ENCODE assay signal across 17 mouse cellular contexts in genomic region chr3:47668824-47669223, GRCm38 (mm10).
DNase-seq lines count a peak whose midpoint lies in the region; ATAC-seq lines count a peak whose summit lies in the region.
"Had no signal": no experiment of that assay in that cellular context is flagged by ENCODE, and none has a peak within 500 bp of the region (broad histone marks: within the 10 kb centered on the region; RNA-seq: fewer than 3 reads in every experiment).

No protein-coding gene starts in this region.

- ATAC-seq in hindbrain, embryonic 12.5 days (ENCODE audit: low FRiP score): peak; percentile 58; the same call in 1 of the 2 replicates
- ATAC-seq in forebrain, embryonic 14.5 days: peak; percentile 96
- peak; percentile 76 for ATAC-seq in neural tube, embryonic 12.5 days (ENCODE audit: low FRiP score, low read depth)
- ATAC-seq: lung, postnatal 0 days; Patski had no signal

- H3K4me1 ChIP-seq in hindbrain, embryonic 12.5 days: no peaks in the 10 kb centered on the region
- no peaks in the 10 kb centered on the region for H3K4me1 ChIP-seq in hindbrain, embryonic 10.5 days (replicated peaks)
- H3K4me1 ChIP-seq in forebrain, embryonic 14.5 days (ENCODE audit: control insufficient read depth, insufficient read depth, low read length): 0 out of 2 replicates have a peak, but pooled peaks cover 2% of the 10 kb centered on the region
- no peaks in the 10 kb centered on the region for H3K4me1 ChIP-seq in neural tube, embryonic 12.5 days
- H3K4me1 ChIP-seq: heart, embryonic 15.5 days; limb, embryonic 10.5 days had no signal

- H3K9ac ChIP-seq in hindbrain, embryonic 12.5 days: no peak overlapping the region
- no peak overlapping the region for H3K9ac ChIP-seq in forebrain, embryonic 14.5 days (ENCODE audit: low read length)
- H3K9ac ChIP-seq in neural tube, embryonic 12.5 days: no peak overlapping the region
- H3K9ac ChIP-seq: heart, embryonic 15.5 days; liver, embryonic 14.5 days had no signal

- H3K36me3 ChIP-seq in hindbrain, embryonic 12.5 days: no peaks in the 10 kb centered on the region
- H3K36me3 ChIP-seq in hindbrain, embryonic 10.5 days: no peaks in the 10 kb centered on the region
- H3K36me3 ChIP-seq in forebrain, embryonic 14.5 days (ENCODE audit: control insufficient read depth, insufficient read depth, low read length): no peaks in the 10 kb centered on the region
- H3K36me3 ChIP-seq in neural tube, embryonic 12.5 days: no peaks in the 10 kb centered on the region
- H3K36me3 ChIP-seq: heart, embryonic 15.5 days; limb, embryonic 10.5 days had no signal

- no peaks in the 10 kb centered on the region for H3K9me3 ChIP-seq in hindbrain, embryonic 12.5 days (replicated peaks)
- no peaks in the 10 kb centered on the region for H3K9me3 ChIP-seq in hindbrain, embryonic 10.5 days
- no peaks in the 10 kb centered on the region for H3K9me3 ChIP-seq in forebrain, embryonic 14.5 days (replicated peaks; ENCODE audit: control insufficient read depth, low read length)
- H3K9me3 ChIP-seq in neural tube, embryonic 12.5 days: no peaks in the 10 kb centered on the region
- H3K9me3 ChIP-seq: heart, embryonic 15.5 days; limb, embryonic 10.5 days had no signal

- no peak overlapping the region for H3K4me3 ChIP-seq in hindbrain, embryonic 12.5 days
- H3K4me3 ChIP-seq in hindbrain, embryonic 10.5 days: no peak overlapping the region
- H3K4me3 ChIP-seq in forebrain, embryonic 14.5 days (ENCODE audit: low read depth, low read length): no peak overlapping the region
- no peak overlapping the region for H3K4me3 ChIP-seq in neural tube, embryonic 12.5 days
- H3K4me3 ChIP-seq: heart, embryonic 15.5 days; limb, embryonic 10.5 days had no signal

- H3K27ac ChIP-seq in hindbrain, embryonic 12.5 days: no peak overlapping the region
- H3K27ac ChIP-seq in hindbrain, embryonic 10.5 days: no peak overlapping the region
- H3K27ac ChIP-seq in forebrain, embryonic 14.5 days (ENCODE audit: low read depth, low read length): no peak overlapping the region
- H3K27ac ChIP-seq in neural tube, embryonic 12.5 days: no peak overlapping the region
- H3K27ac ChIP-seq: heart, embryonic 15.5 days; limb, embryonic 10.5 days; liver, embryonic 14.5 days had no signal

- H3K27me3 ChIP-seq in hindbrain, embryonic 12.5 days: no peaks in the 10 kb centered on the region
- H3K27me3 ChIP-seq in hindbrain, embryonic 10.5 days (ENCODE audit: insufficient read depth, poor library complexity, severe bottlenecking): no peaks in the 10 kb centered on the region
- no peaks in the 10 kb centered on the region for H3K27me3 ChIP-seq in forebrain, embryonic 14.5 days (replicated peaks; ENCODE audit: control insufficient read depth, insufficient read depth, low read length)
- no peaks in the 10 kb centered on the region for H3K27me3 ChIP-seq in neural tube, embryonic 12.5 days (replicated peaks)
- H3K27me3 ChIP-seq: heart, embryonic 15.5 days; Patski had no signal

- intact Hi-C loops in gastrocnemius, postnatal 36 days (cut with DNase I): no loop called here

- no peak overlapping the region for H3K4me2 ChIP-seq in hindbrain, embryonic 12.5 days (replicated peaks)
- H3K4me2 ChIP-seq in forebrain, embryonic 14.5 days (ENCODE audit: low read length): no peak overlapping the region
- no peak overlapping the region for H3K4me2 ChIP-seq in neural tube, embryonic 12.5 days (replicated peaks)
- H3K4me2 ChIP-seq: heart, embryonic 15.5 days had no signal

- 55% methylated on average over 3 of the region's 3 CpGs for WGBS in hindbrain, embryonic 12.5 days
- WGBS in hindbrain, embryonic 10.5 days: 70% methylated on average over 3 of the region's 3 CpGs
- 3% methylated on average over 3 of the region's 3 CpGs for WGBS in forebrain, embryonic 14.5 days
- 23% methylated on average over 3 of the region's 3 CpGs for WGBS in neural tube, embryonic 12.5 days

- DNase-seq in hindbrain, embryonic 10.5 days (ENCODE audit: low spot score): no peak
- peak; percentile 64 for DNase-seq in Muller cell, postnatal 12 days (ENCODE audit: inconsistent ontology term)
- DNase-seq in forebrain, embryonic 14.5 days (ENCODE audit: low spot score): peak; percentile 90
- DNase-seq in adrenal gland, adult 18-20 months (ENCODE audit: low spot score in 2 of 2): no peak
- no peak for DNase-seq in adrenal gland, postnatal 4 days (ENCODE audit: low spot score in 2 of 2)
- DNase-seq in gastrocnemius, postnatal 36 days: no peak
- DNase-seq: cerebellum, adult 2 months; heart, adult 11 months; kidney, adult 8-10 months; kidney, postnatal 36 days had no signal

Comparison
In these comparisons a context has a peak if more than half of its experiments do, and no peak if none do; other contexts are left out.
1. DNase-seq: peak in Muller cell, postnatal 12 days (single experiment) and forebrain, embryonic 14.5 days (single experiment); none in hindbrain, embryonic 10.5 days (single experiment), adrenal gland, adult 18-20 months (0 of 2), adrenal gland, postnatal 4 days (0 of 2) and gastrocnemius, postnatal 36 days (0 of 2).
2. Peak in every context shown above with its lines, with median percentiles within 50 percentile points of each other: ATAC-seq.